ENCODE assay signal across 7 mouse cellular contexts in genomic region chr14:46380286-46380721, GRCm38 (mm10). TPM values are rescaled to one million over a fixed set of nuclear protein-coding genes. Genes with fewer than 3 reads are reported as not detected.
DNase-seq lines count a peak whose midpoint lies in the region; ATAC-seq and TF ChIP-seq lines count a peak whose summit lies in the region.

No protein-coding gene starts in this region.

- peaks cover 85% of the 10 kb centered on the region for H3K27me3 ChIP-seq in hindbrain, embryonic 10.5 days (ENCODE audit: insufficient read depth, poor library complexity, severe bottlenecking)
- peaks cover 20% of the 10 kb centered on the region for H3K27me3 ChIP-seq in limb, embryonic 12.5 days
- peaks cover 36% of the 10 kb centered on the region for H3K27me3 ChIP-seq in midbrain, postnatal 0 days (ENCODE audit: insufficient read depth, low read length)

- peaks cover 5% of the 10 kb centered on the region; the same call in 1 of the 2 replicates for H3K36me3 ChIP-seq in hindbrain, embryonic 10.5 days
- peaks cover 14% of the 10 kb centered on the region for H3K36me3 ChIP-seq in limb, embryonic 12.5 days
- no peaks in the 10 kb centered on the region for H3K36me3 ChIP-seq in midbrain, postnatal 0 days (ENCODE audit: insufficient read depth, low read length)

- H3K4me3 ChIP-seq in hindbrain, embryonic 10.5 days = peak overlapping the region; percentile 49
- H3K4me3 ChIP-seq in limb, embryonic 12.5 days (replicated peaks) = peak overlapping the region; percentile 34
- peak overlapping the region; percentile 29 for H3K4me3 ChIP-seq in midbrain, postnatal 0 days (ENCODE audit: low read depth, low read length)

- peaks cover 17% of the 10 kb centered on the region for H3K4me1 ChIP-seq in hindbrain, embryonic 10.5 days (replicated peaks)
- H3K4me1 ChIP-seq in limb, embryonic 12.5 days (replicated peaks) = peaks cover 52% of the 10 kb centered on the region
- H3K4me1 ChIP-seq in midbrain, postnatal 0 days (ENCODE audit: insufficient read depth, low read length) = no peaks in the 10 kb centered on the region

- no peak for TF ChIP-seq POLR2A in brain, embryonic 14.5 days (IDR thresholded peaks at IDR 0.05; ENCODE audit: borderline replicate concordance, extremely low read depth, insufficient read depth, insufficient read length, poor library complexity, severe bottlenecking)

- H3K9me3 ChIP-seq in hindbrain, embryonic 10.5 days = no peaks in the 10 kb centered on the region
- no peaks in the 10 kb centered on the region for H3K9me3 ChIP-seq in limb, embryonic 12.5 days
- H3K9me3 ChIP-seq in midbrain, postnatal 0 days (ENCODE audit: low read length) = no peaks in the 10 kb centered on the region

- WGBS in hindbrain, embryonic 10.5 days = 3% methylated on average over 31 of the region's 31 CpGs
- 4% methylated on average over 31 of the region's 31 CpGs for WGBS in limb, embryonic 12.5 days
- 6% methylated on average over 31 of the region's 31 CpGs for whole genome bisulfite sequencing in midbrain, postnatal 0 days

- ATAC-seq in limb, embryonic 12.5 days (ENCODE audit: insufficient number of reproducible peaks, insufficient read depth, low FRiP score, low TSS enrichment, low read depth) = no peak
- no peak for ATAC-seq in midbrain, postnatal 0 days (ENCODE audit: low FRiP score)

- no peak for TF ChIP-seq CTCF in brain, embryonic 14.5 days (IDR thresholded peaks at IDR 0.05; ENCODE audit: borderline replicate concordance, extremely low read depth, insufficient read depth, insufficient read length)
- peak; percentile 19; the same call in 1 of the 2 replicates for TF ChIP-seq CTCF in midbrain, postnatal 0 days (IDR thresholded peaks at IDR 0.05)

- H3K4me2 ChIP-seq in limb, embryonic 12.5 days = peak overlapping the region; percentile 71
- peak overlapping the region; percentile 66 for H3K4me2 ChIP-seq in midbrain, postnatal 0 days (ENCODE audit: low read depth, low read length, poor library complexity, severe bottlenecking)

- peak overlapping the region; percentile 60 for H3K27ac ChIP-seq in hindbrain, embryonic 10.5 days
- H3K27ac ChIP-seq in limb, embryonic 12.5 days = peak overlapping the region; percentile 73
- H3K27ac ChIP-seq in midbrain, postnatal 0 days (ENCODE audit: low read depth, low read length) = no peak overlapping the region

- H3K9ac ChIP-seq in limb, embryonic 12.5 days (replicated peaks) = no peak overlapping the region; the same call in 1 of the 2 replicates
- H3K9ac ChIP-seq in midbrain, postnatal 0 days (replicated peaks; ENCODE audit: low read length, poor library complexity, severe bottlenecking) = no peak overlapping the region

- peak; percentile 56 for DNase-seq in brain, embryonic 14.5 days (ENCODE audit: low read depth)
- peak; percentile 62 for DNase-seq in embryo, embryonic 11 days
- peak; percentile 52 for DNase-seq in hindbrain, embryonic 10.5 days (ENCODE audit: low spot score)
- peak; percentile 24 for DNase-seq in midbrain, postnatal 0 days (ENCODE audit: low spot score)
- DNase-seq in adrenal gland, adult (ENCODE audit: inconsistent age in 2 of 2, low spot score in 1 of 2) = no peak
- no peak for DNase-seq in right cerebral cortex, postnatal 10 days (ENCODE audit: low spot score in 2 of 2)

RNA-seq across cellular contexts. Expression of gene Gm15217, which starts 1.1 kb away (rescaled TPM):
- polyA plus RNA-seq in brain, embryonic 14.5 days (2012; rRNA removed) = not detected in 2 replicates
- polyA plus RNA-seq in hindbrain, embryonic 10.5 days (2016; fragmentation: Nextera tagmentation; extraction: Ambion mirVana) = not detected in 2 replicates
- not detected in 2 replicates for polyA plus RNA-seq in limb, embryonic 12.5 days (2016; fragmentation: Nextera tagmentation; extraction: Ambion mirVana)
- total RNA-seq in midbrain, postnatal 0 days (2014; rRNA removed) = not detected in 2 replicates
- not detected in 2 replicates for polyA plus RNA-seq in midbrain, postnatal 0 days (2015; fragmentation: Nextera tagmentation; extraction: Ambion mirVana)

RNA-seq across cellular contexts. Expression of gene Bmp4, which starts 10.2 kb away (rescaled TPM):
- polyA plus RNA-seq in brain, embryonic 14.5 days (2012; rRNA removed) = 5.2 and 5.3 TPM in 2 replicates
- polyA plus RNA-seq in hindbrain, embryonic 10.5 days (2016; fragmentation: Nextera tagmentation; extraction: Ambion mirVana) = 15.4 and 20.9 TPM in 2 replicates
- polyA plus RNA-seq in limb, embryonic 12.5 days (2016; fragmentation: Nextera tagmentation; extraction: Ambion mirVana) = 35.4 and 46.7 TPM in 2 replicates
- 5.1 and 7.0 TPM in 2 replicates for total RNA-seq in midbrain, postnatal 0 days (2014; rRNA removed)
- 4.6 and 7.5 TPM in 2 replicates for polyA plus RNA-seq in midbrain, postnatal 0 days (2015; fragmentation: Nextera tagmentation; extraction: Ambion mirVana)

Comparison
In these comparisons a context has a peak if more than half of its experiments do, and no peak if none do; other contexts are left out.
1. DNase-seq: peak in brain, embryonic 14.5 days (single experiment), embryo, embryonic 11 days (single experiment), hindbrain, embryonic 10.5 days (single experiment) and midbrain, postnatal 0 days (single experiment); none in adrenal gland, adult (0 of 2) and right cerebral cortex, postnatal 10 days (0 of 2).
2. Peak in every context shown above with its lines, with median percentiles within 50 percentile points of each other: H3K4me3 ChIP-seq.